Mouse (Mus musculus) gastrocnemius, postnatal 36 days (tissue): ENCODE data around the gene Ugt1a1. TPM values are rescaled to one million over a fixed set of nuclear protein-coding genes. Genes with fewer than 3 reads are reported as not detected.
"Not testable (repeated sequence)": the region's sequence is repeated elsewhere in the genome, so short reads cannot be mapped to it uniquely, and the experiment has no call there.

Source experiments
- DNase-seq, 2 experiments: peaks; one replicate each; pipeline ENCODE4 v3.0.0; 2022
- intact Hi-C: fragments of 180-260 bp; cut with DNase I; formaldehyde crosslinking; loops from one replicate; pipeline ENCODE4 v1.15.1; 2025
- total RNA-seq, 2 experiments: library from RNA; stranded (reverse); gene quantifications; 2 replicates each; pipeline ENCODE4 v1.2.3; 2021

Ugt1a1 gene
- total RNA-seq, 2 experiments from 2014 or later, result not detected

DNA sequence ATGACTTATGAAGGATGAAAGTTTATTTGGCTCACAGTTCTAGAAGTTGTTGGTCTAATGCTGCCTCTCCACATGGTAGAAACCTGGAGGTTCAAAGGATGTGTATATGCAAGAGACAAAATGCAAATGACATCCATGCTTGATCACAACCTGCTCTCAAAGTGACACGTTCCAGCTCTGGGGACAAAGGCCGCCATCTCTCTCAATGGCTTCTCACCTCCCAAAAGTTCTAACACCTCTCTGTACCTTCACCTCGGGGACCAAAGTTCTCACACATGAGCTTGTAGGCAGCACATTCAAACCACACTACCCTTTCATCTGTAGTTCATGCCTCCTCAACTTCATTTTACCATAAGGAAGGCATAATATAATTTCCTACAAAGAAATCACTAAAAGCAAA, 5.8 kb downstream of the Ugt1a1 start:
- DNase-seq, result no peak

DNA sequence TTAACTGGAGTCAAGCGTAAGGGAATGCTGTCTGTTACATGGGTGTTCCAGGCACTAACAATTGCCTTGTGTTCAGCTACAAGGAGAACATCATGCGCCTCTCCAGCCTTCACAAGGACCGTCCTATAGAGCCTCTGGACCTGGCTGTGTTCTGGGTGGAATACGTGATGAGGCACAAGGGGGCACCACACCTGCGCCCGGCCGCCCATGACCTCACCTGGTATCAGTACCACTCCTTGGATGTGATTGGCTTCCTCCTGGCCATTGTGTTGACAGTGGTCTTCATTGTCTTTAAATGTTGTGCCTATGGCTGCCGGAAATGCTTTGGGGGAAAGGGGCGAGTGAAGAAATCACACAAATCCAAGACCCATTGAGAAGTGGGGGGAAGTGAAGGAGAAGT, 6.3 kb downstream of the Ugt1a1 start:
- peak in 1 of 2 experiments; percentile 14 for DNase-seq
- intact Hi-C loops, result no loop called here

More for the DNA sequence above, 5.8 kb downstream of the Ugt1a1 start:
- intact Hi-C loops, result no loop called here

DNA sequence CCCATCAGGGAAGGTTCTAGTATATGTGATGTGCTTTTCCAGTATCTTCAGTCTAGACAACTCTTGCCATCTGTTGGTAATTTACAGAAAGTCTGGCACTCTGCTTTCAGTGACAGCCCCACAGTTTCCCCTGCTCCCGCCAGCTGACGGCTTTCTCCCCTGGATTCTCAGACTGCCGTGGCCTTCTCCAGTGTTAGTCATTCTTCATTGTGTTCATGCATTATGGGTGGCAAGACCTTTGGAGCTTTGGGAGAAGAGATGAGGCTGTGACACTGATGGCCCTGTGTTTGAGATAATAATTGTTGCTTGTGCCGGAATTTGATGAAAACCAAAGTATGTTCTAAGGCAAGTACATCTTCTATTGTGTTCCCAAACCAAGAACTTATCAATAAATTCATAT, 6.8 kb downstream of the Ugt1a1 start:
- no peak for DNase-seq
- intact Hi-C loops, result no loop called here

DNA sequence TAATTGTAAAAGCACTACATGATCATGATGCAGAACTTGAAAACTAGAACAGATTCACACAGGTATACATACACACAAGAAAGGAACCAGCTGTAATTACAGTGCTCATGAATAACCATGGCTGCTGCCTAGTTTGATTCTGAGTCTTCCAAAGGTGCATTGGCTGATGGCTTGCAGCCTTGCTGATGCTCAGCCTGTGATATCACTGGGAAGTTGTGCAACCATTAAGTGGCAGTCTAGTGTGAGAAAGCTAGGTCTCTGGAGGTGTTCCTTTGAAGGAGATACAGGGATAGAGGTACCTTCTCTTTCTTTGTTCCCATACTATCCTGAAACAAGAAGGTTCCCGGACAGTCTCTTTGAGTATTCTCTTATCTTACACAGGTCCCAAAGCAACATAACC, 7.3 kb downstream of the Ugt1a1 start:
- intact Hi-C loops, result no loop called here
- DNase-seq, result no peak

DNA sequence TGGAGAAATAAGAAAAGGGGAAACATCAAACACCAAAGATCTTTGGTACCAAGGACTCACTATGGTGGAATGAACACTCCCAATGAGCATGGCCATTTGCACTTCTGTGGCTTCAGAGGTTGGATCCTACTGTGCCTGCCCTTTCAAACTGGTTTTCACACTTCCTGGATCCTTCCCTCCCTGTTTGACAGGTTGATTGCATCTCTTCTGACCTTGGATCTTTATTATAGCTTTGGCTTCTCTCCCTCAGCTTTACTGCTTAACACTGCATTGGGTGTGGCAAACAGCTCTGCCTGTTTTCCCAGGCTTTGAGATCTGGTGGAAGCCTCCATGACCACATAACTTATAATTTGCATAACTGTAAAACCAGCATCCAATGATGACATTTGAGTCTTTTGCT, 8.6 kb downstream of the Ugt1a1 start:
- intact Hi-C loops, result no loop called here

DNA sequence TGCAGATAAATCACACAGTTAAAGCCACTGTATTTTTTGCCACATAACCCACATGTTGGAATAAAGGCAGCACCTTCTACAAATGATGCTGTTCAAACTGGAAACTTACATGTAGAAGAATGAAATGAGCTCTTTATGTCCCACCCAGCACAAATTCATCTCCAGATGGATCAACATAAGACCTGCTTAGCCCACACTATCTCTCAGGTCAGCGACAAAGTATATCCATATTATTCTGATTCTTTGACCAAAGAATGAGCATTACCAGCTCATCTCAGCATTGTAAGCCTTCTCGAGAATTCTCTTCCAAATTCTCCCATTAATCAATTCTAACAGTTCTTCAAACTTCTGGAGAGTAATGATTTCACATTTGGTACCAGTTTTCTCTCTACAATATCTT, 10.5 kb downstream of the Ugt1a1 start:
- intact Hi-C loops, result no loop called here
- no peak for DNase-seq

More for the DNA sequence above, 8.6 kb downstream of the Ugt1a1 start:
- no peak for DNase-seq

DNA sequence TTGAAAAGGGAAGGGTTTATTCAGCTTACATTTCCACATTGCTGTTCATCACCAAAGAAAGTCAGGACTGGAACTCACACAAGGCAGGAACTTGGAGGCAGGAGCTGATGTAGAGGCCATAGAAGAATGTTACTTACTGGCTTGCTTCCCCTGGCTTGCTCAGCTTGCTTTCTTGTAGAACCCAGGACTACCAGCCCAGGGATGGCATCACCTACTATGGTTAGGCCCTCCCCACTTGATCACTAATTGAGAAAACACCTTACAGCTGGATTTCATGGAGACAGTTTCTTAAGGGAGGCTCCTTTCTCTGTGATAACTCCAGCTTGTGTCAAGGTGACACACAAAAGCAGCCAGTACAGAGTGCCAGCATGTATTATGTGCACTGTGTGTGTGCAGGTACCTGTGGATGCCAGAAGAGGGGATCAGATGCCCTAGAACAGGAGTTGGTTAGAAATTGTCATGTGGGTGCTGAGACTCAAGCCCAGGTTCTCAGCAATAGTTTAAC, 11.3 kb downstream of the Ugt1a1 start:
- DNase-seq, intact Hi-C loops: not testable (repeated sequence)

DNA sequence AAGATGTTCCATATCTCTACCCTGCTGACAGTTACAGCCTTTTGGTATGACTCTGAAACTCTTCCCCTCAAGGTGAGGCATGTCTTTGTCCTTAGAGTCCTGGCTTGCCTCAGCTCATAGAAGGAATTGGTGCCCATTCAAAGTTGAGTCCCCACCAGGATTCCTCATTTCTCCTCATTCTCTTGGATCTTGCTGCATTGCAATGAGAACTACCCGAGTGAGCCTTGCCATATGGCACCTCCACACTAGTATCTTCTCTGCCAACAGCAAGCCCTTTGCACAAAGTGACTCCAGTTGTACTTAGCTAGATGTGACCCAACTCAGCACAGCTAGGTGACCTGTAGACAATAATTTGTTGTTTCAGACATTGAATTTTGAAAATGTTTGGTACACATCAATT, 11.8 kb downstream of the Ugt1a1 start:
- DNase-seq, result peak in 1 of 2 experiments; percentile 5
- intact Hi-C loops, result no loop called here

DNA sequence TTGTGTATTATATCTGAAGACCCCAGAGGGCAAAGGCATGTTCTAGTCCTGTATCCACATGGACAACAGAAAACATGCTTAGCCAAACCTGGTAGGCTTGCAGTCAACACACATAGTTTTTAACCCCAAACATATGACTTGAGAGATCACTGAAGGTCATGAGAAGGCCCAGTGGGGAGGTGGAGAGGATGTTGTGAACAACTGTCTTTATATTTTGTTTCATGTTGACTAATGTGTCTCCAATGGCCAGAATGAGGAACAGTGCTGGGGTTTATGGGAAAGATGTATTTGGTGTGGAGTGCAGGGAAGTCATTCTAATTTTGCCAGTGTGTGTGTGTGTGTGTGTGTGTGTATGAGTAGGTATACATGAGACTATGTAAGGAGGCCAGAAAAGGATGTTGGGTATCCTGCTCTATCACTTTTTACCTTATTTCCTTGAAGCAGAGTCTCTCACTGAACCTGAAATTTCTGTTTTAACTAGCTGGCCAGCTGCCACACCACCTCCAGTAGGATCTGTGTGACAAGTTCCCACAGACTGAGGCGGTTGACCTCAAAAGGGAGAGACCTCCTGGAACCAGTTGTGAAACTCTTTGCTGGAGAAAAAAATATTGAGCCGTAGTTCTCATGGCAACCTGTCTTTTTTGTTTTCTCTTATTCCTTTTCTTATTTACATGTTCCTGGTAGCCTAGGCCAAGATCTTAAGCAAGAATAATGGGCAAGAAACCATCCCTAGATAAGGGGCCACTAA, 12.4 kb downstream of the Ugt1a1 start:
- DNase-seq, result no peak
- intact Hi-C loops, result no loop called here

DNA sequence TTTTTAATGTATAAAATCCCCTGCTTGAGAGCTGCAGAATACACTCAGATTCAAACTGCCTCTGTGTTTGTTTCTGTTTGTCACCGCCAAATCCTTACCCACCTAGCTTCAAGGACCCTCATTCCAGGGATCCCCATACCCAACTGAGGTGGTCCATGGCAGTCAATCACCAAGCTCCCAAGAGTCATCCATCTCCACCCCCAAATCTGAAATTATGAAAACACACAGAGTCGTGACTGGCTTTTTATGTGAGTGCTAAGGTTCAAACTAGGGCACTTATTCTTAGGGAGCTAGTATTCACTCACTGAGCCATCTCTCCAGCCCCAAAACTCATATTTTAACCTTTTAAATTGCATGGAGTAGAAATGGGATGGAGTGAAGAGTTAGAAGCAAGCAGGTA, 13.5 kb downstream of the Ugt1a1 start:
- intact Hi-C loops, result not testable (repeated sequence)

DNA sequence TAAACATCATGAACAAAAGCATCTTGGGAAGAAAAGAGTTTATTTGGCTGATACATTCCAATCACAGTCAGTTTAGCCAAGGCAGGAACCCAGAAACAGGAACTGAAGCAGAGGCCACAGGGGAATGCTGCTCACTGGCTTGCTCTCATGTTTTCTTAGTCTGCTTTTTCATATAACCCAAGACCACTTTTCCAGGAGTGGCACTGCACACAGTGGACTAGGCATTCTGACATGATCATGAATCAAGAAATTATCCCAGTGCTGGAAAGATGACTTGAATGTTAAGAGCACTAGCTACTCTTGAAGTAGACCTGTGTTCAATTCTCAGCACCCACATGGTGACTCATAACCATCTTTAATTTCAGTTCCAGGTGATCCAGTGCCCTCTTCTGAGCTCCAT, 14.0 kb downstream of the Ugt1a1 start:
- intact Hi-C loops, result no loop called here
- DNase-seq, result no peak

More for the DNA sequence above, 13.5 kb downstream of the Ugt1a1 start:
- DNase-seq, result not testable (repeated sequence)

DNA sequence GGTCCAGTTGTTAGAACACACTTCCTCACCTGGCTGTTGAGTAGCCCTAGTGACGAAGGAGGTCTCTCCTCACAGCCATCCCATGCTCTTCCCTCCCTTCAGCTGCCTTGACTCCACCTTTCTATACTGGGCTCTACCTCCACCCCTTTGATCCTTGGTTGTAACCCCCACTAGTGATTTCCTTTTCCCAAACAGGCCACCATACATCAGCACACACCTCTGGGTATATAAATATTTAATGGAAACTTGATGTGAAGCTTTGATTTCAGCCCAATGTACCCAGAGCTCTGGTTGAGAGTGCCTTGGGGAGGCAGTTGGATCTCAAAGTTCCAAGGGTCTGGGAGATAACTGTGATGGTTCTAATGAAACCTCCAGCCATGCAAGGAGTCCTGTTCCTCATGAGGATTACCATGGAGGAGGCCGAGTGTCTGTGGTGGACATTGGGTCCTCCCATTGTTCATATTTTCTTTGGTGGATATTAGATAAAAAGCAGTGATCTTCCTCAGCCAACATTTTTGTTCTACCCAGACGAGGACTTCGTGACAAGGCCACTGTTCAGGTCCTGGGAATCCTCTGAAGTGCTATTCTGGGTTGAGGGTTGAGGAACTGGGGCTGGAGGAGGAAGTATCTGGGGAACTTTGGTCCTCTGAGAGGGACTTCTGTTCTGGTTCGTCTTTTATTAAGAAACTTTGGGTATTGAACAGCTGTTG, 15.1 kb downstream of the Ugt1a1 start, which contains the start of gene Mroh2a:
Gene Mroh2a (plus strand): TSS at position 317 of the 710 bp plus-strand sequence.
- DNase-seq, result peak; percentile 8 to 10

DNA sequence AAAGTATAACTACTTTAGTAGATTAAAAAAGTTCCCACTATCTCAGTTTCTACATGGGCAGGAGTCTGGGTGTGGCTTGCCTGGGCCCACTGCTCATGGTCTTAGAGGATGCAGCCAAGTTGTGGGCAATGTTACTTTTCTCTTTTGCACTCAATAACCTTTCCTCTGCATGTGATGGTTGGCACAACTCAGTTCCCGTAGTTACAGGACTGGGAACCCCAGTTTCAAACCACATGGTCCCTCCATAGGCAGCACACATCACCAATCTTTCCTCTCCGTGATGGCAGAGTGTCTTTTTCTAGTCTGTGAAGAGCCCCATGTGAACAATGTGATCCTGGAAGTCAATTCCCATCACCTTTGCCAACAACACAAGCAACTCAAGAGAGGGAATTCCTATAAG, 15.7 kb downstream of the Ugt1a1 start:
- DNase-seq, result peak in 1 of 2 experiments; percentile 13
- intact Hi-C loops, result no loop called here

More for the DNA sequence above, 15.1 kb downstream of the Ugt1a1 start, which contains the start of gene Mroh2a:
- intact Hi-C loops, result no loop called here

DNA sequence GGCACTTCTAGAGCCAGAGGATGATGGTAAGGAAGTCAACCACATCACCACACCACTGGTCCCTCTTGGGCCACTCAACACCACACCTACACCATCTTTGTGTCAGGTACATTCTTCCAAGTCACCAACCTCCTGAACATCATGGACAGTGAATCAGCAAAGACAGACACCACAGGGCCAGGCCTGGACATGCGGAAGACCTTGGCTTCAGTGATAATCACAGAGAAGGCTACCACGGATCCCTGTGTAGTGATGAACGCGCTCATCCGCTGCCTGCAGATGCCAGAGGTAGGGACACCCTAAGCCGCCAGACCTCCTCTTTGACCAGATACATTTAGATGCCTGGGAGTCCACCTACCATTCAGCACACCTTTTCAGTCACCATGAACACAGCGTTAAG, 16.4 kb downstream of the Ugt1a1 start:
- DNase-seq, result peak; percentile 5 to 22
- intact Hi-C loops, result no loop called here

DNA sequence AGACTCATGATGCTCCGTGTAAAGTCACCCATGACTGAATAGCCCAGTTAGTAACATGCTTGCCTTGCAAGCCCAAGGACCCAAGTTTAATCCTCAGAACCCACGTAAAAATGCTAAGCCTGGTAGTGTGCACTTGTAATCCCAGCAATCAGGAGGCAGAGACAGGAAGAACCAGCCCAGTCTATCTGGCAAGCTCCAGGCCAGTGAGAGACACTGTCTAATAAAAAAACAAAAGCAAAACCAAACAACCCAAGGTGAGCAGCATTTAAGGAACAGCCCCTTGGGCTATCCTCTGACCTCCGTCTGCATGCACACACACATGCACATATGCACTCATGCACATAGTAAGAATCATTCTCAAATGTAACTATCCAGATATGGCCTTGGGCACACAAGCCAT, 17.8 kb downstream of the Ugt1a1 start:
- no peak for DNase-seq
- intact Hi-C loops, result no loop called here

DNA sequence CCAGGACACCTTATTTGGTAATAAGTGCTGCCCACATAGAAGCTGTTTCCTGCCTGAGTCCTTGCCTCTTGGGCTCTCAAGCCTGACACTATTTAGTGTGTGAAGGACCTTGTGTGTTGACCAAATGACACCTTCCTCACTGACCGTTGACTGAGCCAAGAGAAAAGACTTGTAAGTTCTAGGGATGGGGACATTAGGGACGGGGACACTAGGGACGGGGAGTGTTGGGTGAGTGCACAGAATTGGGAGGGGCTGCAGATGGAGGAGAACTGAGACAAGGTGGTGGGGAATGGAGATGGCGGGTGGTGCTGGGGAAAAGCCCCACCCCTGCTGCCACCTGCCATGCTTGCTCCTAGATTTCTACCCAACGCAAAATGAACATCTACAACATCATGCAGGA, 18.2 kb downstream of the Ugt1a1 start:
- peak in 1 of 2 experiments; percentile 5 for DNase-seq
- intact Hi-C loops, result no loop called here

DNA sequence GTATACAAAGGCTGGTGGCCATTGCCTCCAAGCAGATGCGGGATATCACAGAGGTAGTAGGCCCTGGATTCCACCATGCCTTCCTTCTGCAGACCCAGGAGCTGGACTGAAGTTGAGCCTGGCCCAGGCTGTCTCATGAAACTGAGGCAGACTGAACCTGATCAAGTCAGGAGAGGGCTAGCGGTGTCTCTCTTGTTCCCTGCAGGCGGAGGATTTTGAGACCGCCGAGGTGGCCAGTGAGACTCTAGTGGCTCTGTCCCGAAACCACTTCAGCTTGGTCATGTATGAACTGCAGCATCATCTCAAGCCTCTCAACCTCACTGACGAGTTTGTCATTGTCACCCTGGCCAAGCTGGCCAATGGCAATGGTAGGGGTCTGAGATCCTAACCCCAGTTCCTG, 18.7 kb downstream of the Ugt1a1 start:
- DNase-seq, result peak in 1 of 2 experiments; percentile 6

DNA sequence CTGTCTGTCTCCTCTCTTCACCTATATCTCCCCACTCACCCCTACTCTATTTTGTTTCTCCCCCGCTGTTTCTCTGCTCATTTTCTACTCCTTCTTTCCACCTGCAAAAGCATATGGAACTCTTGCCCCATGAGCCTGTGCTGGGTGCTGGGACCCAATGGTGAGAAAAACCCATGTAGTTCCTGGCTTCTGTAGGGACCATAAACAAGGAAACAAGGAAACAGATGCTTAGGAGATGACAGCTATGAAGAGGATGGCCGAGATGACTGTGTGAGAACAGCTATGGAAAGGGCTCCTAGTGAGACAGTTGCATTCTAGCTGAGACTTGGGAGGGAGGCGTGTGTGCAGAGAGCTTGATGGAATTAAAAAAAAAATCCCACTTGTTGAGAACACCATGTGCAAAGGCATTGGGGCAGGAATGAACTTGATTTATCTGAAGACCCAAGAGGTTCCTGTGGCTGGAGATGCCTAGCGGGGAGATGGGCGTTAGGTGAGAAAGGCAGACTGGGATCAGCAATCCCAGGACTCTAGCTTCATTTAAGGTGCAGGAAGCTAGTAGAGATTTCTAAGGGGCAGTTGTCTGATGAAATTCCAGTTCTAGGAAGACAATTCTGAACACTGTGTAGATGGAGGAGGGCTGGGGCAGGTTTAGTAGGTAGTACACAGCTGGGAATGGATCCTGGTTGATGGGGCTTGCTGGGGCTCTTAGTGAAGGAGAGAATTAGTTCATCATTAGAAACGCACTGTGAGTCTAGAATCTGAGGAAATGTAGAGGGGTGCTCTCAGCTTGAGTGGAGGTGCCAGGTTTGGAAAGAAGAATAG, 19.4 kb downstream of the Ugt1a1 start:
- DNase-seq, result peak in 1 of 2 experiments; percentile 10
- intact Hi-C loops, result no loop called here

More for the DNA sequence above, 18.7 kb downstream of the Ugt1a1 start:
- intact Hi-C loops, result no loop called here

DNA sequence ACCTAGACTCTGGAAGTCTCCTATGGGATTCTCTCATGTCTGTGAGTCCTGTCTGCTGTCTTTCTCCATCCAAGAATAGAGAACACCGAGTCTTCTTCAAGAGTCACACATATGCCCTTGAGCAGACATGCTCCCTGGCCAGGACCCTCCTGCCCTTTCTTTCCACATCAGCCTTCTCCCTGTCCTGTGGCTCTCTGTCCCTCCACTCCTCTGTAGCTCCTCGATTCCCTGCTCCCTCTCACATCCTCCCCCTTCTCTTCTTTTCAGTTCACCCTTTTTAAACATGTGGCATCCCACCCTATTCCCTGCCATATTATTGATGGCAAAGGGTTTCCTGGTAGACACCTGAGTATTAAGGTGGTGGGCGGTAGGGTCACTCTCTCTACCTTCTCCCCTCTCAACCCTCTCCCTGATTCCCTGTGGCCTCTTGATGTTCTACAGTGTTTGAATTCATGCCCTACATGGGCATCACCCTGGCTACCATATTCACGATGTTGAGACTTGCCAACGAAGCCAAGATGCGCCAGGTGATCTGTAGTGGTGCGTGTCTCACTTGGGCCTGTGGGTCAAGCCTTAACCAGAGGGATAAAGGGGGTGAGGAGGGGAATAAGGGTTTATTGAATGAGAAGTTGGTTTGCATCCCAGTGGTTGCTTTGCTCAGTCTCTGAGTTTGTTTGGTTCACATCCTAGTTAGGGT, 20.2 kb downstream of the Ugt1a1 start:
- peak; percentile 4 to 15 for DNase-seq
- intact Hi-C loops, result no loop called here
